Mouse (Mus musculus) bone marrow macrophage, adult 2 months (primary cell): ENCODE results near the gene Olfr794.

Source experiments
- CTCF ChIP-seq: IDR thresholded peaks from 2 replicates; pipeline ENCODE4 v1.5.1; 2012; ENCODE audit warnings: low read depth, mild to moderate bottlenecking, low read length, moderate library complexity
- POLR2A ChIP-seq: IDR thresholded peaks from 2 replicates; pipeline ENCODE4 v1.6.1; 2012; ENCODE audit warnings: mild to moderate bottlenecking, low read depth, low read length, borderline replicate concordance

GRCm38 (mm10) chr10:129549354-129549753, 18.1 kb upstream of the Olfr794 start:
- TF ChIP-seq CTCF (no peak), POLR2A (no peak)
